Mouse (Mus musculus) testis, postnatal 10 days (tissue): Measurements from ENCODE around the gene Yars.
A peak's percentile ranks its signal among the peaks of the same experiment; 100 is the strongest.

Experiments used
- DNase-seq: peaks from one replicate; pipeline ENCODE4 v3.0.0; 2021; ENCODE audit warnings: low spot score

Yars gene

GRCm38 (mm10) chr4:129227985-129228381, 38.4 kb downstream of the Yars start:
- DNase-seq, result no peak

GRCm38 (mm10) chr4:129230926-129231325, 41.4 kb downstream of the Yars start:
- no peak for DNase-seq

- DNase-seq, result no peak
These were observed 42.3 kb downstream of the Yars start for GRCm38 (mm10) chr4:129231594-129232450.

GRCm38 (mm10) chr4:129232561-129233360, 43.2 kb downstream of the Yars start:
- DNase-seq, result no peak

- DNase-seq, result no peak
These were observed 44.9 kb downstream of the Yars start for GRCm38 (mm10) chr4:129234488-129234887.

- no peak for DNase-seq
These were observed 45.6 kb downstream of the Yars start for GRCm38 (mm10) chr4:129235147-129235546.

GRCm38 (mm10) chr4:129236236-129236813, 46.8 kb downstream of the Yars start:
- DNase-seq, result peak; percentile 44

- DNase-seq, result peak; percentile 54
These were observed 48.4 kb downstream of the Yars start for GRCm38 (mm10) chr4:129237843-129238441.

- DNase-seq, result peak; percentile 53
These were observed 49.0 kb downstream of the Yars start for GRCm38 (mm10) chr4:129238579-129239016.

GRCm38 (mm10) chr4:129239075-129239474, 49.5 kb downstream of the Yars start:
- peak; percentile 89 for DNase-seq

GRCm38 (mm10) chr4:129241898-129242297, 52.3 kb downstream of the Yars start:
- DNase-seq, result no peak

- DNase-seq, result no peak
These were observed 52.8 kb downstream of the Yars start for GRCm38 (mm10) chr4:129242327-129242726.

GRCm38 (mm10) chr4:129242761-129243160, 53.2 kb downstream of the Yars start:
- DNase-seq, result no peak

GRCm38 (mm10) chr4:129244802-129245201, 55.2 kb downstream of the Yars start:
- DNase-seq, result no peak

- no peak for DNase-seq
These were observed 57.1 kb downstream of the Yars start for GRCm38 (mm10) chr4:129246360-129247301.

- DNase-seq, result peak; percentile 64
These were observed 58.1 kb downstream of the Yars start for GRCm38 (mm10) chr4:129247381-129248242.

GRCm38 (mm10) chr4:129248243-129248767, 58.7 kb downstream of the Yars start:
- DNase-seq, result peak; percentile 68

GRCm38 (mm10) chr4:129249288-129249687, 59.7 kb downstream of the Yars start:
- DNase-seq, result no peak

- DNase-seq, result no peak
These were observed 61.4 kb downstream of the Yars start for GRCm38 (mm10) chr4:129250759-129251481.
